Mouse (Mus musculus): ENCODE measurements around the gene Stxbp6.
"Not testable (repeated sequence)": the region's sequence is repeated elsewhere in the genome, so short reads cannot be mapped to it uniquely, and the experiment has no call there.

The Stxbp6 gene

DNA sequence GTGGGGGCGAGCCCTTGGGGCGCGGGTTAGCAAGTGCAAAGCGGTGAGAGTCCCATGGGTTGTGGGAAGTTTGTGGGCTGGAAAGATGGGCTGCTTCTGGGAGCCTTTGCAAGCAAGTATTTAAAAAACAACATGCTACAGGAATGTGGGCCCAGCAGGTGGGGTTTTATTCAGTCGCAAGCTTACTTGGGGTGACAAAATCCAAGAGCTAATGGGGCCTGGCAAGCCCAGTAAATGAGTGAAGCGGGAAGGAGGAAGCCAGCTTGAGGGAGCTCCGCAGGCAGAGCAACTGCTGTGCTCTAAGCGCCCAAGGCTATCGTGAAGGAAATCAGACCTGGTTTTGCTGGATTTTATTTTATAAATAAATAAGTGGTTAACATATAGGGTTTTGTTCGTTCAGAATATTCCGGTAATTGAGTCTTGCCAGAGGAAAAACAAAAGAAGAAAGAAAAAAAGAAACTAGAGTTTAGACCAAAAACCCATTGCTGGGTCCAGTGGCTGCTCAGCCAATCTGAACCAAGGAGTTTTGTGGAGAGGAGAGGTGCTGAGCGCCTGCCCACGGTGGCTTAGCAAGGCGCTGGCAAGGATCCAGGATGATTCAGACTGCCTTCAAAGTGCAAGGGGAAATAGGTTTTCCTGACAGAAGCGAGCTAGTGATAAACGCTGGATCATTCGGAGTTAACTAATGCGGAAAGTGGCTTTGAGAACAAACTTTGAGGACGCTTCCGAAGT lies at the start of gene Stxbp6:
Gene Stxbp6 (minus strand): TSS at position 99 of the 732 bp plus-strand sequence.
- peak; percentile 76 to 80 for DNase-seq (ENCODE audit: low spot score in 2 of 2)

- not testable (repeated sequence) for DNase-seq (ENCODE audit: low spot score in 2 of 2)
Measured at GRCm38 (mm10) chr12:45102954-45103353, 28.4 kb upstream of the Stxbp6 start.

GRCm38 (mm10) chr12:45093732-45094131 lies 19.2 kb upstream of the Stxbp6 start:
- no peak for DNase-seq (ENCODE audit: low spot score in 2 of 2)

DNA sequence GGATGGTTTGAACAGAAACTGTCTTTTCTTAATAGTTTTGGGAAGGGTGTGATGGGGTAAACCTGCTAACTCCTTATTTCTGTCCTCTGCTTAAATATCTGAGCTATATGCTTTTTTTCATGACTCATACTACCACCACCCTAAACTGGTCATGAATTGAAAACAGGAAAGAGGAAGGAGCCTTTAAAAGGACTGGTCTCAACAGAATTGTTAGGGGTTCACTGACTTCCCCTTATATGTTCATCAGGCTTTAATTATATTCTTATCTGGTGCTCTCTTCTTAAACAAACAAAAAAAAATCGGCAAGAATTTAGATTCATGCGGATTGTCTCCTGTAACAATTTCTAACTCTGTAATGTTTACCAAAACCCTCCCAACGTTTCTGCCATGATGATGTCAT lies 17.9 kb upstream of the Stxbp6 start:
- no peak for DNase-seq (ENCODE audit: low spot score in 2 of 2)

DNA sequence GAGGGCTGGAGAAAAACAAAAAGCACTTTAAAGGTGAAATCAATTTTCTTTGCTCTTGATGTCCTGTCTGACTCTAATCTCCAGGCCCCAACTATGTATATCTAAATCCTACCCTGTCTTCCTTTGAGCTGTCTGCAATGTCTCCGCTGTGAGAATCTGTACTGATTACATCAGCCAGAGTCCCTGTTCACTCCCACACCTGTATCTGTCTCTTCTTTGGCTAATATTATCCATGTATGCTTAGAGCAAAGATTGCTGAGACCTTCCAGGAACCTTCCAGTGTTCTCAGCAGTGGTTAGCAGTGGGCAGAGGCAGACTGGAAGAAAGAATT lies 8.6 kb upstream of the Stxbp6 start:
- no peak for DNase-seq (ENCODE audit: low spot score in 2 of 2)

DNA sequence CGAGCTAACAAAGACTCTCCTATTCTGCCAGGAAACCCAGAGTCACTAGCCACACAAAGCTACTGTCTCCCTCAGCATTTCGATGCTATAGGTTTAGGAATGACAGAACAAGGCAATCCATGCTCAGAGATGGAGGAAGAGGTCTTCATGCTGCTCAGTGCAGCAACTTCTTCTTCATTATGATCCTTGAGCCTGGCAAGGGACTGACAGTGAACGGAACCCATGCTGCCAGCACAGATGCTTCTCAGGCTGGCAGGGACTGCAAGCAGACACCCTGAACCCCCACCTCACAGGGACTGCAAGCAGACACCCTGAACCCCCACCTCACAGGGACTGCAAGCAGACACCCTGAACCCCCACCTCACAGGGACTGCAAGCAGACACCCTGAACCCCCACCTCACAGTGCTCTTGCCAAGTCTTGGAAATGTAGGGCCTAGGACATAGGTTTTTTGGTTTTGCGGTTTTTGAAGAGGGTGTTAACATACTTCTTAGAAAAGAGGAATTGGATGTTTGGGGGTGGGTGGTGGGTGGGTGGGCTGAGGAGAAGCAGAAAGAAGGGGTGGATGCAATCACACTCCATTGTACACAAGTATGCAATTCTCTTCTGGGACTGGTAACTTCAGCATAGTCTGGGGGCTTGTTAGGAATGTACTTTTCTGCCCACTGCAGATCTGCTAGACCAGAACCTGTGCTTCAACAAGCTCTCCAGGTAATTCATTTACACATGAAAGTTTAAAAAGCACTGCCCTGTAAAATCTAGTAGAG lies 8.1 kb upstream of the Stxbp6 start:
- DNase-seq (ENCODE audit: low spot score in 2 of 2) = no peak

GRCm38 (mm10) chr12:45081617-45082016 lies 7.1 kb upstream of the Stxbp6 start:
- no peak for DNase-seq (ENCODE audit: low spot score in 2 of 2)

- DNase-seq (ENCODE audit: low spot score in 2 of 2) = no peak
Measured at GRCm38 (mm10) chr12:45080753-45081122, 6.2 kb upstream of the Stxbp6 start.

GRCm38 (mm10) chr12:45080036-45080752 lies 5.7 kb upstream of the Stxbp6 start:
- DNase-seq (ENCODE audit: low spot score in 2 of 2) = no peak

DNA sequence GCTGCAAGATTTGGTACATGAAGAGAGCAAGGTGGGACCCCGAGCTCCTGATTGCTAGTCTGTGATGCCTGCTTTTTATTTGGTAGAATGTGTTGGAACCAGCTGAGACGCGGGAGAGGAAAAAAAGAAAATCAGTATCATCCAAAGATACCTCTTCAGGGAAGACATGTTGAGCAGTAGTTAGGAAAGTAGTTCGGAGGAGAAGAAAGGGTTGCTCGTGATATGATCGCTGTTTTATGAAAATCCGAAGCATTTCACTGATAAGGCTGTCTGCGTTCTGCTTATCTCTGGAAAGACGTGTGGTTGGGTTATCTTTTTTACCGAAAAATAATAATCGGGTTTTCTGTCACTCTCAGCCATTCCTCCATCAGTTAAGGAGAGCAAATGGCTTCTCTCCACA lies 1.1 kb upstream of the Stxbp6 start:
- DNase-seq (ENCODE audit: low spot score in 2 of 2) = no peak

GRCm38 (mm10) chr12:45074042-45074601 lies 387 bp downstream of the Stxbp6 start:
- peak; percentile 74 to 82 for DNase-seq (ENCODE audit: low spot score in 2 of 2)

DNA sequence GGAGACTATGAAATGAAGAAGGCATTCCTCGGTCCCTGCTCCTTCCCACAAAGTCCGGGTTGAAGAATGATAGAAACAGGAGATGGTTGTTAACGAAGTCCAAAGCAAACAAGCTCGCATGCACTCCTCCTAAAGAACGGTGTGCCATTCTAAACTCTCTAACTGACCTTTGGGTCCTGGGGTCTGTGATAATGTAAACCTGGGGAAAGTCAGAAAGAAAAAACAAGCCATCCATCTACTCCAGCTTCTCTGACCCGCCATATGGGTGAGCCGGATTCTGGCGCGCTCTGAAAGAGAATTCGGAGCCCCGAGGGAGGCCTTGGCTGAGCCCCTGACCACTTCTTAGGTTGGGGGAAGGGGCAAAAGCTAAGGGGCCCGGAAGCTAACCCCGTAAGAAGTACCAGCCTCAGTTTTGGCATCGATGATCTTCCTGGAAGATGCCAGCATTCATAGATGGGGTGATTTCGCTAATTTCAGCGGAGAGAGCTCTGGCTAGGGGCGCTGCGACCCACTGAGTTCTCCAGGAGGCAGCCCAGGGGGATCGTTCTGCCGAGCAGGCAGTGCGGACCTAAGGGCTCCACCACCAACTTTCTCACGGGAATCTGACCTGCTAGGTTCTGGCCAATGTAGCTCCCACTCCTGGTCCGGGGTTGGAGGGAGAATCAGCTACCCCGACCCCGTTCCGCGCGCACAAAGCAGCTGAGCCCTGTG lies 1.0 kb downstream of the Stxbp6 start:
- DNase-seq (ENCODE audit: low spot score in 2 of 2) = peak in 1 of 2 experiments; percentile 25

- DNase-seq (ENCODE audit: low spot score in 2 of 2) = no peak
Measured at GRCm38 (mm10) chr12:45072185-45072584, 2.3 kb downstream of the Stxbp6 start.

DNA sequence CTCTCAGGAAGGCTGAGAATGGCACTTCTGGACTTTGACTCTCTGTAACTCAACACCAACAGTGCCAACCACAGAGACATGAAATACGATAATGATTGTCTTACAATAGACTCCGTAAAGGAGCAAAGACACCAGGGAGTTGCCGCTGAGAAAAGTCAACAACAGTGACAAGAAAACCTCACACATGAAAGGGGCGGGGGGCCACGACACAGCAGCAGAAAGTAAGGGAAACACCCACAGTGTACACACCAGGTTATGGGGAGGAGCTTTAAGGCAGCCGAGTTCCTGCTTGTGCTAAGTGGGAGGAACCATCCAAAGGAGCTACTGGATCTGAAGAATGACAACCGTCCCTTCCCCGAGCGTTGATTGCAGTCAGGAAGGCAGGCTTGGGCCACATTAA lies 4.3 kb downstream of the Stxbp6 start:
- DNase-seq (ENCODE audit: low spot score in 2 of 2) = no peak

- no peak for DNase-seq (ENCODE audit: low spot score in 2 of 2)
Measured at GRCm38 (mm10) chr12:45068145-45068754, 6.3 kb downstream of the Stxbp6 start.

DNA sequence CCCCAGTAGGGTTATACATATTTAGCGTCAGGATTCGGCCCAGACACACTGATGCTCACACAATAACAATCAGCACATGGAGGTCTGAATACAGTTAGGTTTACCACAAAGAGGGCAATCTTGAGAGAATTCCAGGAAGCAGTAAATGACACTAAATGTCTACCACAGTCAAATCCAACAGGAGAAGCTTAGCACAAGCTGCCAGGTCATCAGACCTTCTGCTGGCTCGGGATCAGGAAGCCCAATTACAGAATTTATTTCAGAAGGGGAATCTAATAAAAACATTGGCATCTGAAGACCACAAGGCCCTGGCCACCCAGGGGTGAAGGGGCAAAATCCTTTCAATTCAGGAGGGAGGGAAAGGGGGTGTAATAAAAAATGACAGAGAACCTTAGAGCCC lies 6.8 kb downstream of the Stxbp6 start:
- DNase-seq (ENCODE audit: low spot score in 2 of 2) = no peak

DNA sequence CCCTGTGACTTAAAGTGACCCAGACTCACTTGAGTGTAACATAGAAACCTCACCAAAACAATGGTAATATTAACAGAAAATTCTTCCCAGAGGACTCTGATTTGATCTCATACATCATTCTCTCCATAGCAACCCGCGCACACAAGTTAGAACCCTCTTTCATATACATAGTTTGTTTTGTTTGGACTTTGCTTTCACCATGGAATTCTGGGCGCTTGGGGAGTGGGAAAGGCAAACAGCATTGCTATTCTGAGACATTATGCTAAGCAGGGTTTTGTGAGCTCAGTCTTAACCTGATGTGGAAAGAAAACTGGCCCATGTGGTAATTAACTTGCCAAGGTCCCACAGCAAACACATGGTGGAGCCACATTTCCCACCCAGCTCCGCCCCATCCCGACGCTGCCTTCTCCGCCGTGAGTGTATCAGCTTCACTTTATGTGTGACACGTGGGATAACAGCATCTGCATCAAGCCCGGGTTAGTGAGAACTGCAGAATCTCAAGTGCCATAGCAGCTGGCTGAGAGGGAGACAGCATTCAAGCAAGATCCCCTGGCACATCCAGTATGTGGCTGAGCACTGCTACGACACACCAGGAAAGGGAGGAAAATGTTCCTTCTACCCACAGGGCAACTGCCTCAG lies 7.3 kb downstream of the Stxbp6 start:
- peak in 1 of 2 experiments; percentile 30 for DNase-seq (ENCODE audit: low spot score in 2 of 2)

DNA sequence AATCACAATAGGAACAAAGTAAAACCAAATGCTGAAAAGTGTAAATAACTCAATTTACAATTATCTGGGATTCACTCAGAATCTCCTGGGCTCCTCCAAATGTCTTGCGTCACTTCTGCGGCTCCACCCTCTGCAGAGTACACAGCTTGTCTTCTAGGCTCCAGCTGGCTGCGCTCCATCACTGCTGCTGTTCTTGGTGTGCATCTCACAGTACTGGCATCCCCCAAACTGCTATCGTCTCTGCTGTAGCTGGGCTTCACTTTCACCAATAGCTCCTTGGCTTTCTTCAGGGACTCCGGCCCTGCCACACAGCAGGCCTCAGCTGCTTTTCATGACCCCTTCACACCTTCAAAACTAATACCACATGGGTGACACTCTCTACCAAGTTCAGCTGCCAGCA lies 10.9 kb downstream of the Stxbp6 start:
- DNase-seq (ENCODE audit: low spot score in 2 of 2) = no peak

DNA sequence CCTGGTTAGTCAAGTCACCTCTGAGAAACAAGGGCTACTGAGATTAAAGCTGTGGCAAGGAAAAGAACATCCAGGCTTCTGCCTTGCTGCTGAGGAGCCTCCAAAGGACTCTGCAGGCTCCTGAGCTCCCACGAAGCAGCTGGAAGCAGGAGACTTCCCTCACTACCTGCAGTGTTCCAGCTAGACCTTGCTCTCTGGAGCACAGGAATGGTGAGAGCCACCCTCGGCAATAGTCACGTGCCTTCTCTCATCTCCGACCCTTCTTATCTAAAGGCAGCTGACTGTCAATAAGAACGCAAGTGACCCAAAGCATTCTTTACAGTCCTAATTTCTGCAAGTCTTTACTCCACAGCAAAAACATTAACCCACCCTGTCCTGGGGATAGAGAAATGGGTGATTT lies 13.2 kb downstream of the Stxbp6 start:
- no peak for DNase-seq (ENCODE audit: low spot score in 2 of 2)

- DNase-seq (ENCODE audit: low spot score in 2 of 2) = no peak
Measured at GRCm38 (mm10) chr12:45060804-45061203, 13.7 kb downstream of the Stxbp6 start.

- DNase-seq (ENCODE audit: low spot score in 2 of 2) = no peak
Measured at GRCm38 (mm10) chr12:45058007-45058406, 16.5 kb downstream of the Stxbp6 start.

Measured in right cerebral cortex, adult 2 months (tissue).